Mouse (Mus musculus) olfactory bulb, adult 2 months (tissue): ENCODE data around the gene Stum.

Experiments used
- CTCF ChIP-seq: fragments of 200-500 bp; IDR thresholded peaks from 2 replicates; pipeline ENCODE4 v1.5.1; 2012; ENCODE audit warnings: low read depth, mild to moderate bottlenecking, low read length, moderate library complexity; ENCODE audit not compliant: insufficient read depth
- POLR2A ChIP-seq: fragments of 200-500 bp; IDR thresholded peaks from 2 replicates; pipeline ENCODE4 v1.6.1; 2012; ENCODE audit warnings: mild to moderate bottlenecking, low read depth, low read length, moderate library complexity; ENCODE audit not compliant: insufficient read depth

- no peak for TF ChIP-seq CTCF
- no peak for TF ChIP-seq POLR2A
These were observed 60.2 kb downstream of the Stum start for GRCm38 (mm10) chr1:180423008-180423639.
